Mouse (Mus musculus): Measurements from ENCODE around the gene Mtcl1. TPM values are rescaled to one million over a fixed set of nuclear protein-coding genes. Genes with fewer than 3 reads are reported as not detected.

Mtcl1 gene
- total RNA-seq, 2 experiments from 2014 or later: 31.7 to 44.8 TPM

GRCm38 (mm10) chr17:66414331-66414730, 35.2 kb downstream of the Mtcl1 start:
- no peak for DNase-seq (ENCODE audit: low spot score in 2 of 2)
- no peak overlapping the region for H3K27ac ChIP-seq
- H3K4me3 ChIP-seq: no peak overlapping the region
- no peak for TF ChIP-seq CTCF (conservative IDR thresholded peaks at IDR 0.05)

- DNase-seq (ENCODE audit: low spot score in 2 of 2): no peak
- H3K4me3 ChIP-seq: no peak overlapping the region
- TF ChIP-seq CTCF (conservative IDR thresholded peaks at IDR 0.05): no peak
- no peak overlapping the region for H3K27ac ChIP-seq
These were observed 37.2 kb downstream of the Mtcl1 start for GRCm38 (mm10) chr17:66412155-66412970.

- no peak for DNase-seq (ENCODE audit: low spot score in 2 of 2)
- Histone ChIP-seq H3K27ac (no peak overlapping the region), H3K4me3 (no peak overlapping the region)
- no peak for TF ChIP-seq CTCF (conservative IDR thresholded peaks at IDR 0.05)
These were observed 38.6 kb downstream of the Mtcl1 start for GRCm38 (mm10) chr17:66410884-66411426.

- TF ChIP-seq CTCF (conservative IDR thresholded peaks at IDR 0.05): no peak
- no peak for DNase-seq (ENCODE audit: low spot score in 2 of 2)
- Histone ChIP-seq H3K27ac (no peak overlapping the region), H3K4me3 (no peak overlapping the region)
These were observed 40.4 kb downstream of the Mtcl1 start for GRCm38 (mm10) chr17:66409070-66409605.

GRCm38 (mm10) chr17:66408400-66408799, 41.1 kb downstream of the Mtcl1 start:
- Histone ChIP-seq H3K27ac (no peak overlapping the region), H3K4me3 (no peak overlapping the region)
- no peak for DNase-seq (ENCODE audit: low spot score in 2 of 2)
- TF ChIP-seq CTCF (conservative IDR thresholded peaks at IDR 0.05): no peak

- no peak for TF ChIP-seq CTCF (conservative IDR thresholded peaks at IDR 0.05)
- no peak overlapping the region for H3K27ac ChIP-seq
- H3K4me3 ChIP-seq: no peak overlapping the region
- no peak for DNase-seq (ENCODE audit: low spot score in 2 of 2)
These were observed 41.7 kb downstream of the Mtcl1 start for GRCm38 (mm10) chr17:66407833-66408232.

DNA sequence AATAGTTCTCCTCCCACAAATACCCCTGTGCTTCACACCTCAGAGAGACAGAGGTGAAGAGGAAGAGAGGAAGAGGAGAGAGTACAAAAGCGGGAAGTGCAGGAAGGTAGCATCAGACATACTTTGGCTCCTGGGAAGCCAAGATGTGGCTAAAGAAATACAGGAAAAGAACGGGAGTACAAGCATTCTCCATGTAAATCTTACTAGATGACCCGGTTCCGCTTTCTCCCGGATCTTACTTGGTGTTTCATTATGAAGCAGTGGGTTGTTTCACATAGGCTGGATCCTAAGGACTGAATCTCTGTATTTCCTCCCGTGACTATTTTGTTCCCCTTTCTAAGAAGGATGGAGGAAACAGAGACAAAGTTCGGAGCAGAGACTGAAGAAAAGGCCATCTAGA, 43.9 kb downstream of the Mtcl1 start:
- TF ChIP-seq CTCF (conservative IDR thresholded peaks at IDR 0.05): no peak
- no peak for DNase-seq (ENCODE audit: low spot score in 2 of 2)
- no peak overlapping the region for H3K27ac ChIP-seq
- no peak overlapping the region for H3K4me3 ChIP-seq

DNA sequence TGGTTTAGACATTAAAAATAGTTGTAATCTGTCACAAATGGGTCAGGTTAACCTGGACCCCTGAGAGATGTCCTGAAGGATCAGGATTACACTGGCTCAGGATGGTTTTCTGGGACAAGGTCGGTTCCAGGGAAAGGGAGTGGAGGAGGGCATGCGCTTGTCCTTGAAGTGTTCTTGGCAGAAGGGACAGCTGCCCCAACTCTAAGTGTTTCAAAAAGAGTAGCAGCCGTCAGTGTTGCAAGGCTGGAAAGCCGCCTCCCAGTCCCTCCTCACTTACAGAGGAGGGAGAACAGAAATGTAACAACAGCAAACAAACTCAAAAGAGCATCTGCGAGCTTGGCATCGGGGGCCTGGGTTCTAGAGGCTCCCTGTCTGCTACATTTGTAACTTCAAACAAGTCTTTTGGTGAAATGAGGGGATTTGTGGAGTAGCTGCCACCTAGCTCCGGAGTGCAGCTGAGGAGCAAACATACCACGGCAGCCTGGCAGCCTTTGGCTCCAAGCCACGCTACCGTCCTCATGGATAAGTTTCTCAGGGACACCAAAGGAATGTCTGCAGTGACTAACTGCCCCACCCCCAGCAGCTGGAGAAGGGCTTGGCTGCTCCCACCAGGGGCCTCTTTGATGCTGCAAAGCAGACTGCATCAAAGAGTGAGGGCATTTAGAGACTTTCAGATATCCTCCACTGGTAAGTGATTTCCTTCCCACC, 44.5 kb downstream of the Mtcl1 start:
- Histone ChIP-seq H3K4me3 (no peak overlapping the region), H3K27ac (peak overlapping the region; percentile 43; the same call in 1 of the 2 replicates)
- no peak for TF ChIP-seq CTCF (conservative IDR thresholded peaks at IDR 0.05)
- DNase-seq (ENCODE audit: low spot score in 2 of 2): no peak

DNA sequence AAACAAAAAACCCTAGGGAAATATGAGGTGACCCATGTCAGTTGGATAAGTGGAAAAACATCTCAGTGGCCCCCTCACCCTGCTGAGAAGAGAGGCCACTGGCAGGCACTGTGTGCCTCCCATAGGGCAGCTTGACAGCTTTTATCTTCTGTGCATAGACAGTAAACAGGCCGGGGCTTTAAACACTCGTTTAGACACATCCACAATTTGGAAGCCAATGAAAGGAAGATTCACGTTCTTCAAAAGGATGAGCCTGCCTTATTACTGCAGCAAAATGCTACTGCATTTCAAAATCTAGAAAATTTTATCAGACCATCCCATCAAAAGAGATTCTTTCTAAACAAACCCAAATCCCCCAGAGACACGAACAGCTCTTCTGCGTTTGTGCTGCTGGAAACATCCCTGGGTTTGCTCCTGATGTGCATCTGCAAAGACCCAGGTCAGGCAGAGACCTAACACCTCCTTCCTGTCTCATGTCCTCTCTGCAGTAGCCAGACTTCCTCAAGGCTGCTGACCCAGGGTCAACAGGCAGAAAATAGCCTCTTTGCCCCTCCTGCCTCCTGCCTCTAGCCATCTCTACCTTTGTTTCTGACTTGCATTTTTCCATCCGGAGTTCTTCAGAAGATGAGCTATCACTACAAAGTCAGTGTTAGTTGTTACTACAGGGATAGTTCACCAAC, 46.6 kb downstream of the Mtcl1 start:
- H3K4me3 ChIP-seq: no peak overlapping the region
- no peak for TF ChIP-seq CTCF (conservative IDR thresholded peaks at IDR 0.05)
- no peak for DNase-seq (ENCODE audit: low spot score in 2 of 2)
- no peak overlapping the region for H3K27ac ChIP-seq

GRCm38 (mm10) chr17:66401596-66402265, 47.8 kb downstream of the Mtcl1 start:
- no peak for TF ChIP-seq CTCF (conservative IDR thresholded peaks at IDR 0.05)
- H3K27ac ChIP-seq: peak overlapping the region; percentile 11; the same call in 1 of the 2 replicates
- H3K4me3 ChIP-seq: no peak overlapping the region
- no peak for DNase-seq (ENCODE audit: low spot score in 2 of 2)

GRCm38 (mm10) chr17:66399780-66400179, 49.8 kb downstream of the Mtcl1 start:
- Histone ChIP-seq H3K27ac (no peak overlapping the region), H3K4me3 (no peak overlapping the region)
- no peak for TF ChIP-seq CTCF (conservative IDR thresholded peaks at IDR 0.05)
- no peak for DNase-seq (ENCODE audit: low spot score in 2 of 2)

DNA sequence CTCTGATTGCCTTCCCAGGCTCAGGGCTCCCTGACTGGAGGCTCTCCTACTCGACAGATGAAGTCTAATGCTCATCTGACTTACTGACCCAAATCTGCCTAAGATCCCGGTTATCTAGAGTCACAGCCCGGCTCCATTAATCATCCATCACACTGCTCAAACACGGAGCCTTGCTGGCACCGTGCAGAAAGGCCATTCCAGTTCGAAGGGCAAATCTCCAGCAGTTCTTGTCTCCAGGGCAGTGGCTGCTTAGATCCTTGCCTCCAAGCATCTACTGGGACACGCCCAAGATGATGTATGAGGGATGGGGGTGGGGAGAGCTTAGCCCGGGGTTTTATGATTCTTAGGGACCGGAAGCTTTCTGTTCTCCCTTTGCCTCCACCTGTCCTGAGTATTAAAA, 55.0 kb downstream of the Mtcl1 start:
- no peak for DNase-seq (ENCODE audit: low spot score in 2 of 2)
- H3K27ac ChIP-seq: no peak overlapping the region
- no peak for TF ChIP-seq CTCF (conservative IDR thresholded peaks at IDR 0.05)

More for the DNA sequence above, 55.0 kb downstream of the Mtcl1 start:
- no peak overlapping the region for H3K4me3 ChIP-seq
